Mouse (Mus musculus): ENCODE data around the gene Sergef. TPM values are rescaled to one million over a fixed set of nuclear protein-coding genes. Genes with fewer than 3 reads are reported as not detected.
"Not testable (repeated sequence)": the region's sequence is repeated elsewhere in the genome, so short reads cannot be mapped to it uniquely, and the experiment has no call there.

Sergef gene
- polyA plus RNA-seq, 1 experiment from 2014 or later: 14.3 TPM

GRCm38 (mm10) chr7:46588005-46588404, 51.6 kb downstream of the Sergef start:
- no peak overlapping the region for H3K9ac ChIP-seq
- H3K4me2 ChIP-seq (replicated peaks): no peak overlapping the region
- no peaks in the 10 kb centered on the region for H3K27me3 ChIP-seq (replicated peaks)
- no peak for ATAC-seq
- H3K27ac ChIP-seq: no peak overlapping the region
- no peaks in the 10 kb centered on the region for H3K36me3 ChIP-seq
- H3K9me3 ChIP-seq: no peaks in the 10 kb centered on the region
- H3K4me1 ChIP-seq (replicated peaks): no peaks in the 10 kb centered on the region
- H3K4me3 ChIP-seq (replicated peaks): no peak overlapping the region
- WGBS: 77% methylated on average over 7 of the region's 7 CpGs

- no peak overlapping the region for H3K27ac ChIP-seq
- 70% methylated on average over 17 of the region's 17 CpGs for WGBS
- no peaks in the 10 kb centered on the region for H3K9me3 ChIP-seq
- H3K4me2 ChIP-seq (replicated peaks): no peak overlapping the region
- H3K4me1 ChIP-seq (replicated peaks): no peaks in the 10 kb centered on the region
- H3K4me3 ChIP-seq (replicated peaks): no peak overlapping the region
- H3K27me3 ChIP-seq (replicated peaks): no peaks in the 10 kb centered on the region
- no peak overlapping the region for H3K9ac ChIP-seq
- no peaks in the 10 kb centered on the region for H3K36me3 ChIP-seq
- no peak for ATAC-seq
These were observed 52.1 kb downstream of the Sergef start for GRCm38 (mm10) chr7:46587466-46587865.

GRCm38 (mm10) chr7:46586621-46587216, 52.9 kb downstream of the Sergef start:
- Histone ChIP-seq H3K4me3 (replicated peaks) (no peak overlapping the region), H3K9ac (no peak overlapping the region), H3K36me3 (no peaks in the 10 kb centered on the region), H3K27me3 (replicated peaks) (no peaks in the 10 kb centered on the region), H3K9me3 (no peaks in the 10 kb centered on the region), H3K4me1 (replicated peaks) (no peaks in the 10 kb centered on the region), H3K4me2 (replicated peaks) (no peak overlapping the region), H3K27ac (no peak overlapping the region)
- no peak for ATAC-seq
- 90% methylated on average over 10 of the region's 10 CpGs for WGBS

DNA sequence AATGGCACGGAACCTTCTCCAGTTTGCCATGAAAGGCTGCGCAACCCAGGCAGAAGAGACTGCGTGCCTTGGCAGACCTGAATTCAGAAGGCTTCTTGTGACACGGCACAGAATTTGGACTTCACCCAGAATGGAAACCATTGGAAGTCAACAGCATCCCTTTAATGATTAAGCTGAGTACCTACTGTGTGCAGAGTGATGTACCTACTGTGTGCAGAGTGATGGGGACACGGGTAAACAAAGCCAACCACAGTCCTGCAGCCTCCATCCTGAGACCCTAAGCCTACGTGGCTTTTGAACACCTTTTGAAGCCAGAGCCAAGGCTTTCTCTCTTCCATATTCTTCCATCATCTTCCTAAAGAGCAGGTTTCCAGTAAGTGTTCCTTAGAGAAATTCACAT, 56.9 kb downstream of the Sergef start:
- H3K4me2 ChIP-seq (replicated peaks): no peak overlapping the region
- no peaks in the 10 kb centered on the region for H3K4me1 ChIP-seq (replicated peaks)
- ATAC-seq: no peak
- WGBS: 93% methylated on average over 6 of the region's 6 CpGs
- no peak overlapping the region for H3K4me3 ChIP-seq (replicated peaks)
- H3K9me3 ChIP-seq: no peaks in the 10 kb centered on the region
- H3K9ac ChIP-seq: no peak overlapping the region
- H3K27me3 ChIP-seq (replicated peaks): no peaks in the 10 kb centered on the region
- no peak overlapping the region for H3K27ac ChIP-seq
- no peaks in the 10 kb centered on the region for H3K36me3 ChIP-seq

DNA sequence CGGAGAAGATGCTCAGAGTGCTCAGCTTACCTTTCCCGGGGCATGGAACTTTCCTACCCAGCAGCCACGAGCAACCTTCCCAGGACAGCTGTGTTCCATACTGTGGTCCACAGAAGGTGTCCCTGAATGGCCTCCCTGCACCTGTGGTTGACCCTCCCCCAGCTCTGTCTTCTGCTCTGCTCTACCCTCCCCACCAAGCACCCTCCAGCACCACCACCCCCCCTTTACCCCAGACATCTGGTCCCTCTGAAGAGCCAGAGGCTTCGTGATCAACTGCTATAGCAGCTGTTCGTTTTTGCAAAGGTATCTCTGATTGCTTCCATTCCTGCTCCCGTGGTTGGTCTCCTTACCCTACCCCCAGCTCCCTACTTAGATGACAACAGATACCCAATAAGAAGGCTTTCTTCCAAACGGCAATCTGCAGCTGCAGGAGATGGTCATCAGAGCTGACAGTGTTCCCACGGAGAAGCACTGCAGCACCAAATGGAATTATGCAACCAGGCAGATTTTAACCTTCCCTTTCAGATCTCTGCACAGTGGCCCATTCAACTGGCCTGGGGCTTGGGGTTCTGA, 58.2 kb downstream of the Sergef start:
- H3K27ac ChIP-seq: no peak overlapping the region
- no peaks in the 10 kb centered on the region for H3K27me3 ChIP-seq (replicated peaks)
- WGBS: 75% methylated on average over 8 of the region's 8 CpGs
- ATAC-seq: no peak
- no peaks in the 10 kb centered on the region for H3K9me3 ChIP-seq
- H3K4me2 ChIP-seq (replicated peaks): no peak overlapping the region
- H3K36me3 ChIP-seq: no peaks in the 10 kb centered on the region
- H3K9ac ChIP-seq: no peak overlapping the region
- no peak overlapping the region for H3K4me3 ChIP-seq (replicated peaks)
- H3K4me1 ChIP-seq (replicated peaks): no peaks in the 10 kb centered on the region

DNA sequence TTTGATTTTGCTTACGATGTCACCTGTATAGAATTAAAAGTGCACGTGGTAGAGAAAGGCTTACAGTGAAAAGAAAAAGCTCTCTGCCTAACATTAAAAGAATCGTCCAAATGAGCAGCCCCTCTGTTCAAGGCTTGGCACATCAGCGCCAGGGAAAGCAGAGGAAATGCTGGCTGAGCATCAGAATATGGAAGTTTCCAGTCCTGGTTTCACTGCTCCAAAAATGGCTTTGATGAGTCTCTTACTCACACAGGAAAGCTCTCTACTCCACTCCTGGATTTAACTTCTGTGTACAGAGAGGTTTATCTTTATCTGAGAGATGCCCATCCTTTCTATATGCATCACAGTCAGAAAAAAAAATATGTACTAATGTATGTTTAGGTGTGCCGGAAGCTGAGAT, 61.5 kb downstream of the Sergef start:
- Histone ChIP-seq H3K9ac (no peak overlapping the region), H3K27me3 (replicated peaks) (no peaks in the 10 kb centered on the region), H3K36me3 (no peaks in the 10 kb centered on the region), H3K4me1 (replicated peaks) (no peaks in the 10 kb centered on the region), H3K27ac (no peak overlapping the region), H3K4me2 (replicated peaks) (no peak overlapping the region), H3K4me3 (replicated peaks) (no peak overlapping the region), H3K9me3 (no peaks in the 10 kb centered on the region)
- WGBS: 85% methylated on average over 5 of the region's 5 CpGs
- no peak for ATAC-seq

DNA sequence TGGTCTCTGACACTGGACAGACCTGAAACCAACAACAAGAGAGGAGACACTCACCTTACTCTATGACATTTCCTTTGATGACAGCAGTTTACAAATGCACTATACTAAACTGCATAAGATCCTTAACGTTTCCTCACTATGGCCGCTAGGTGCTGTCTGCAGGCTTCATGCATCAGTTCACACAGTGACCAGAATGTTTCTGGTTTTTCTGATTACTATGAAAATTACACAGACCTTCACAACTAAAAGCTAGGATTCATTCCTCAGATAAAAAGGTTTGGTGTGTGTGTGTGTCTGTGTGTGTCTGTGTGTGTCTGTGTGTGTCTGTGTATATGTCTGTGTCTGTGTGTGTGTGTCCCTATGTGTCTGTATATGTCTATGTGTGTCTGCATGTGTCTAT, 63.7 kb downstream of the Sergef start:
- Histone ChIP-seq H3K27ac (no peak overlapping the region), H3K4me3 (replicated peaks) (no peak overlapping the region), H3K4me2 (replicated peaks) (no peak overlapping the region), H3K27me3 (replicated peaks) (no peaks in the 10 kb centered on the region), H3K9me3 (no peaks in the 10 kb centered on the region), H3K4me1 (replicated peaks) (no peaks in the 10 kb centered on the region), H3K36me3 (no peaks in the 10 kb centered on the region), H3K9ac (no peak overlapping the region)
- WGBS: 87% methylated on average over 2 of the region's 2 CpGs
- no peak for ATAC-seq

DNA sequence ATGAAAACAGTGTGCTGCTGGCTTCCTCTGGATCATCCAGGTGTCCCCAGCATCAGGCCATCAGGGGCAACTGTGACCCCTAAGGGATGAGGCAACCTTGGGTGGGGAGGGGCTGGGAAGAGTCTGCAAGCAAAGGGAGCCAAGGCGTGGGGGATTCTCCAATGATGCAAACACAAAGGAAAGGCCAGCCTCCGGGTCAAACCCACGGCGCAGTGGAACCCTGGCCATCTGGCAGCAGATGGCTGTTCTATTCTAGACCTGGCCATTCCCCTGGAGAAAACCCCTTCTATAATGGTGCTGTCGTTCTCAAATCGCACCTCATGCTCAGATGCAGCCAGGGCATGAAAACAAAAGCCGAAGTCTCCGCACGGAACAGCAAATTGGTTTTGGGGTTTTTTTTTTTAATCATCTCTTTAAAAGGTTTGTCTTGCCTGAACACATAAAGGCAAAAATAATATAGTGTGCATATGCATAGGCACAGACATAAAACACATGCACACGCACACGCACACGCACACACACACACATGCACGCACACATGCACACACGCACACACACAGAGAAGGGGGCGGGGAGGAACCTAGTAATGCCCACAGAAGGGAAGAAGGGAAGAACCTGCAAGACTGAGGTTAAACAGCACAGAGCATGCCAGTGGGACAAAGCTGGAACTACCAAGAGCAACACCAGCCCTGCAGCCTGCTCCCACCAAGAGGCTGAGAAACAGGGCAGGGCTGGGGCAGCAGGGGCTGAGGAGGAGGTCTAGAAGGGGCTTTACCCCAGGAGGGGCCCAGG, 66.6 kb downstream of the Sergef start:
- Histone ChIP-seq H3K4me3 (replicated peaks) (no peak overlapping the region), H3K4me1 (replicated peaks) (no peaks in the 10 kb centered on the region), H3K4me2 (replicated peaks) (no peak overlapping the region), H3K9ac (no peak overlapping the region), H3K27me3 (replicated peaks) (no peaks in the 10 kb centered on the region), H3K27ac (no peak overlapping the region), H3K9me3 (no peaks in the 10 kb centered on the region), H3K36me3 (no peaks in the 10 kb centered on the region)
- WGBS: 77% methylated on average over 15 of the region's 15 CpGs
- no peak for ATAC-seq

GRCm38 (mm10) chr7:46569509-46569908, 70.1 kb downstream of the Sergef start:
- H3K36me3 ChIP-seq; H3K4me1 ChIP-seq (replicated peaks); H3K9ac ChIP-seq; H3K4me3 ChIP-seq (replicated peaks); H3K27ac ChIP-seq; H3K9me3 ChIP-seq; H3K27me3 ChIP-seq (replicated peaks); H3K4me2 ChIP-seq (replicated peaks); ATAC-seq: not testable (repeated sequence)
- WGBS: 79% methylated on average over 9 of the region's 9 CpGs

DNA sequence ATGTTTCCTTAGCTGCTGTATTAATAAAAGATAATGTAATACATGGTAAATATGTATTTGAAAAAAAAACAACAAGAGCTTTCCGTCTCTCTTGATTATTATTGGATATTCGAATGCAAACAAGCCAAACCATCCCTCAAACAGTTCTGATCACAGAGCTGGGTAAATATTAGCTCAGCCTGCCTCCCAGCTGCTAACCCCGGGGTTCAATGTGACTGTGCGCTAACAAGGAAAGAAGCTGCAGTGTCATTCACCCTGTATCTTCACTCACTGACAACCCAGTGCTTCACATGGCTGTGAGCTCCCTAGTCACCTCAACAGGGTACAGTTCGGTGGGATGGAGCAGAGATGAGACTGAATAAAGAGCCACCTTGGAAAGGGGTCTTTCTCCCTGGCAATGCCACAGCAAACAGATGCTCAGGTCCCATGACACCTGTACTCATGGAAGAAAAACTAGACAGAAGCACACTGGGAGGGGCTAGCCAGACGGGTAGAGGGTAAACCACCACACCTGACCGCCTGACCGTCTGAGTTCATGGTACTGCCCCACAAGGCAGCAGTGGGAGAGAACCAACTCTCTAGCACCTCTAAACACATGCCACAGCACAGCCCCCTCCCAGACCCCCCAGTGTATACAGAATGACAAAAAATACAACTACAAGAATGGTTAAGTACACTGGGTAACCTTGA, 73.1 kb downstream of the Sergef start:
- Histone ChIP-seq H3K4me2 (replicated peaks) (no peak overlapping the region), H3K36me3 (no peaks in the 10 kb centered on the region; the same call in 1 of the 2 replicates), H3K9me3 (no peaks in the 10 kb centered on the region), H3K9ac (no peak overlapping the region), H3K4me1 (replicated peaks) (no peaks in the 10 kb centered on the region), H3K27ac (no peak overlapping the region), H3K4me3 (replicated peaks) (no peak overlapping the region), H3K27me3 (replicated peaks) (no peaks in the 10 kb centered on the region)
- WGBS: 67% methylated on average over 8 of the region's 8 CpGs
- ATAC-seq: peak; percentile 77

GRCm38 (mm10) chr7:46565374-46565773, 74.2 kb downstream of the Sergef start:
- Histone ChIP-seq H3K27ac (no peak overlapping the region), H3K4me2 (replicated peaks) (no peak overlapping the region), H3K4me3 (replicated peaks) (no peak overlapping the region), H3K27me3 (replicated peaks) (no peaks in the 10 kb centered on the region), H3K36me3 (no peaks in the 10 kb centered on the region; the same call in 1 of the 2 replicates), H3K9ac (no peak overlapping the region), H3K9me3 (no peaks in the 10 kb centered on the region), H3K4me1 (replicated peaks) (no peaks in the 10 kb centered on the region)
- 96% methylated on average over 7 of the region's 7 CpGs for WGBS
- no peak for ATAC-seq

DNA sequence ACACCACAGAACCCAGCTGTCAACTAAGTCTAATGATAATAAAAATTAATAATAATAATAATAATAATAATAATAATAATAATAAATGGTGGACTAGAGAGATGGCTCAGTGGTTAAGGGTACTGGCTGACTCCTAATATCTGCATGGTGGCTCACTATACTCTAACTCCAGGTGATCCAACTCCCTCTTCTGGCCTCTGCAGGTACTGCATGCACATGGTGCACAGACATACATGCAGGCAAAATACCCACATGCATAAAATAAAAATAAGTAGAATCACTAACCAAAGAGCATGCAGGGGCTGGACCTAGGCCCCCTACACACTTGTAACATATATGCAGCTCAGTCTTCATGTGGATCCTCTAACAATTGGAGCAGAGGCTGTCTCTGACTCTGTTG, 75.8 kb downstream of the Sergef start:
- no peaks in the 10 kb centered on the region for H3K9me3 ChIP-seq
- H3K4me2 ChIP-seq (replicated peaks): no peak overlapping the region

More for the DNA sequence above, 75.8 kb downstream of the Sergef start:
- H3K4me1 ChIP-seq (replicated peaks): no peaks in the 10 kb centered on the region
- H3K4me3 ChIP-seq (replicated peaks): no peak overlapping the region
- no peak for ATAC-seq
- no peaks in the 10 kb centered on the region for H3K27me3 ChIP-seq (replicated peaks)
- H3K36me3 ChIP-seq: no peaks in the 10 kb centered on the region; the same call in 1 of the 2 replicates
- H3K9ac ChIP-seq: no peak overlapping the region
- no peak overlapping the region for H3K27ac ChIP-seq

Measured in intestine, embryonic 15.5 days (tissue).